Mouse (Mus musculus): ENCODE measurements at regions not wholly inside any gene's neighbourhood (a gene's known extent, or its start where the extent isn't known, plus 50 kb on each side); places are given as distances from the start of the nearest gene placed in this dataset.

DNA sequence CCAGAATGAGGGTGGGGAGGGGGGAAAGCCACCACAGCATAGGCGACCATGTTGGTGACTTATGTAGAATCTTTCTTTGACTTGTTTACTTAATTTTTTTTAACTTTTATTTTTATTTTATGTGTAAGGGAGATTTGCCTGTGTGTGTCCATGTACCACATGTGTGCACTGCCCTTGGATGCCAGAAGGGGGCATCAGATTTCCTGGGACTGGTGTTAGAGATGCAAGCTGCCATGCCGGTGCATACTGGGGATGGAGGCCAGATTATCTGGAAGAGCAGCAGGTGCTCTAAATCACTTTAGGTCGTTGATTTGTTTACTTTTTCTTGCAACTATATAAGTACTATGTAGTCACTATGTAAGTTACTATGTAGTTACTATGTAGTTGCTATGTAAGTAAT lies 114.2 kb upstream of the Tut7 start:
- H3K36me3 ChIP-seq (ENCODE audit: control insufficient read depth, insufficient read depth, low read length), result no peaks in the 10 kb centered on the region
- no peaks in the 10 kb centered on the region for H3K9me3 ChIP-seq (ENCODE audit: control insufficient read depth, low read length)
- no peak overlapping the region for H3K9ac ChIP-seq (ENCODE audit: low read depth, low read length)
- no peak overlapping the region for H3K4me3 ChIP-seq (ENCODE audit: low read length)
- H3K4me1 ChIP-seq (ENCODE audit: control insufficient read depth, insufficient read depth, low read length), result 0 out of 2 replicates have a peak, but pooled peaks cover 8% of the 10 kb centered on the region
- no peaks in the 10 kb centered on the region for H3K27me3 ChIP-seq (ENCODE audit: control insufficient read depth, insufficient read depth, low read length)
- ATAC-seq (ENCODE audit: low FRiP score, low TSS enrichment), result no peak
- WGBS, result 66% methylated on average over 3 of the region's 3 CpGs
- no peak overlapping the region for H3K27ac ChIP-seq (ENCODE audit: low read depth, low read length)
- H3K4me2 ChIP-seq (replicated peaks; ENCODE audit: low read depth, low read length), result no peak overlapping the region

DNA sequence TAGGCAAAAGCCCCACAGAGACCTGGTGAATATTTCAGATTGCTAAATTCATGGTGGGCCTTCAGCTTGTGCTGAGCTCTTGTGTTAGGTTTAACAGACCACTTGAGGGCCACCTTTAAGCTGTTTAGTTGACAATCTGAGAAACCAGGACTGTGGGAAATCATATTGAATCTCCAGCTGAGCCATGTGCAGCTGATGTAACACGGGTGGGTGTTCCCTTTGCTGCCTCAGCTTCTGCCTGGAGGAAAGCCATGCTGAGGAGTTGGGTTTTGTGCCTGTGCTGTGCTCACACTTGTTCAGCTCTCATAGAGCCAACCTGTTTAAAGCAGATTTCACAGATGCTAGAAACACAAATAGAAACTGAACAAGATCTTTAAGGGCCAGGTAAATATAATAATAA lies 111.6 kb upstream of the Tut7 start:
- WGBS, result 67% methylated on average over 1 of the region's 1 CpGs
- no peaks in the 10 kb centered on the region for H3K4me1 ChIP-seq (ENCODE audit: control insufficient read depth, insufficient read depth, low read length)
- no peak for ATAC-seq (ENCODE audit: low FRiP score, low TSS enrichment)
- H3K9me3 ChIP-seq (ENCODE audit: control insufficient read depth, low read length), result no peaks in the 10 kb centered on the region
- H3K27me3 ChIP-seq (ENCODE audit: control insufficient read depth, insufficient read depth, low read length), result no peaks in the 10 kb centered on the region
- no peak overlapping the region for H3K9ac ChIP-seq (ENCODE audit: low read depth, low read length)
- no peak overlapping the region for H3K4me2 ChIP-seq (replicated peaks; ENCODE audit: low read depth, low read length)
- no peak overlapping the region for H3K27ac ChIP-seq (ENCODE audit: low read depth, low read length)
- no peak overlapping the region for H3K4me3 ChIP-seq (ENCODE audit: low read length)
- no peaks in the 10 kb centered on the region for H3K36me3 ChIP-seq (ENCODE audit: control insufficient read depth, insufficient read depth, low read length)

DNA sequence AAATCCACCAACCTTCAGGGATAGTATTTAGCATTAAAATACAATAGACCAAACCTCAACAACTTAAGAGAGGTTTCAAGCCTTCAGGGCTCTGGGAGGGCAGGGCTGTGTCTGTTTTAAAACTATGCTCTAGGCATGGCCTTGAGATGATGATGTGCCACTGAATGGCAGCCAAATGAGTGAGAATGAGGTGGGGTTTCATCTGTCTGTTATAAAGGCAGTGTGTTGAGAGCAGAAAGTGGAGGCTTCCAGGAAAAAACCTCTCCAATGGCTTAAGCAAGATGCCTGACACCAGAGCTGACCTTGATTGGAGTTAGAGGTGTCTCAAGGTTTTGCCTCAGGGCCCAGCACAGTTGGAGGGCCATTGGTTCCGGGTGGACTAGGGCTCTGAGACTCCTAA lies 111.1 kb upstream of the Tut7 start:
- Histone ChIP-seq H3K36me3 (ENCODE audit: control insufficient read depth, insufficient read depth, low read length) (no peaks in the 10 kb centered on the region), H3K4me3 (ENCODE audit: low read length) (no peak overlapping the region), H3K4me2 (replicated peaks; ENCODE audit: low read depth, low read length) (no peak overlapping the region), H3K27me3 (ENCODE audit: control insufficient read depth, insufficient read depth, low read length) (no peaks in the 10 kb centered on the region), H3K4me1 (ENCODE audit: control insufficient read depth, insufficient read depth, low read length) (no peaks in the 10 kb centered on the region), H3K9ac (ENCODE audit: low read depth, low read length) (no peak overlapping the region), H3K27ac (ENCODE audit: low read depth, low read length) (no peak overlapping the region), H3K9me3 (ENCODE audit: control insufficient read depth, low read length) (no peaks in the 10 kb centered on the region)
- no peak for ATAC-seq (ENCODE audit: low FRiP score, low TSS enrichment)
- WGBS, result 70% methylated on average over 1 of the region's 1 CpGs

DNA sequence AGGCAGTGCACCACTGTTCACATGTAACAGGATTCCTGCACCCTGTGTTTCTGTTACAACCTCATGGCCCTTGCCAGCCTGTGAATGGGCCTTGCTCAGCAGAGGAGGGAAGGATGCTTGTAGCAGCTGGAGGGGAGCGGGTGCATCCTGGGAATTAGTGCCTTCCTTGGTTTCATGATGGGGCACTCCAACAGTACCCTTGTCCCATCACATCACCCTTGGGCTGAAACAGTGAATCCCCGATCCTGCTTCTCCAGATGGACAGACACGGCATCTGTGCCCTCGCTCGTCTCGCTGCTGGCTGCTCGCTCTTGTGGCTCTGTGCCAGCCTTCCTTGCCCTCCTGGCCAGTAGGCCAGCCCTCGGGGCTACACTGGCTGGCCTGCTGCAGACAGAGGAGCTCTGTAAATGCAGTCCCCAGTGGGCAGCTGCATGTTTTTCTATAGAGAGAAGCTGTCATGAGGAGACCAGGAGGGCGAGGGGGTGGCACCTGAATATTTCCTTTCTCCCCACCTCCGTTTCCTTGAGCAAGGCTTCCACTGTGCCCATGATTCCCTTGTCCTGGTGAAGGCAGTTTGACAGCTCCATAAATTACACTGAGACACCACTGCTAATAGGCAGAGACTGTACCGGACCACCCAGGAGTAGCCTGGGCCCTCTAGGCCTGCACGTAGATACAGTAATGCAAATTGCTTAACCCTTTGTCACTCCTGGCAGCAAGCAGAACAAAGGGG lies 104.6 kb upstream of the Tut7 start:
- H3K9me3 ChIP-seq (ENCODE audit: control insufficient read depth, low read length), result no peaks in the 10 kb centered on the region
- peaks cover 14% of the 10 kb centered on the region for H3K4me1 ChIP-seq (ENCODE audit: control insufficient read depth, insufficient read depth, low read length)
- no peaks in the 10 kb centered on the region for H3K36me3 ChIP-seq (ENCODE audit: control insufficient read depth, insufficient read depth, low read length)
- H3K9ac ChIP-seq (ENCODE audit: low read depth, low read length), result 0 out of 2 replicates have a peak overlapping the region, but pooled peaks have one; percentile 7
- H3K4me2 ChIP-seq (replicated peaks; ENCODE audit: low read depth, low read length), result no peak overlapping the region
- H3K27ac ChIP-seq (ENCODE audit: low read depth, low read length), result no peak overlapping the region
- peak; percentile 86 for ATAC-seq (ENCODE audit: low FRiP score, low TSS enrichment)
- 32% methylated on average over 12 of the region's 12 CpGs for WGBS
- H3K27me3 ChIP-seq (ENCODE audit: control insufficient read depth, insufficient read depth, low read length), result no peaks in the 10 kb centered on the region
- H3K4me3 ChIP-seq (ENCODE audit: low read length), result no peak overlapping the region

DNA sequence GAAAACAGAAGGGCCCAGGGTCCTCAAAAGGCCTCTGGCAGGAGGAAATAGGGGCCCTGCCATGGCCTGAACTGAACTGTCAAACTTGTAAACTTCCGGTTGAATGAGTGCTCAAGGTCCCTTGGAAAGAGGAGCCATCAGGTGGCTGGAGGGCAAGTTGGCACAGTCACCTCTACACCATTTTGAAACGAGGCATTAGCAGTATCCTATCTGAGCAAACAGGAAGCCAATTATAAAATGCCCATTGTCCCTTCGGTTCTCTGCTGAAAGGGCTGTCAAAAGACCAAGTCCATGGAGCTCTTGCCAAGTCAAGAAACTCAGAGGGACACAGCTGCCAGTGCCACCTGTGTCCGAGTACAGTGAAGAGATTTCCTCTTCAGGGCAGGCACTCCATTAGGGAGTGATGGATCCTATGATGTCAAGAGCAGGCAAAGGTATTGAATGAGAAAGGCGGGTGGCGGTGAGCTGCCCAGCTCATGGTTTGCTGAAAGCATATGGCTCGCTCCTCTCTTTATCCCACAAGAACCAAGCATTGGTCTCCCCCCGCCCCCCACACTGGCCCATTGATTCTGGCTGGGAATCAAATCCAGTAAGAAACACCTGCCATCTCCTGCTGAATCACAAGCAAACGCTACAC lies 103.0 kb upstream of the Tut7 start:
- Histone ChIP-seq H3K36me3 (ENCODE audit: control insufficient read depth, insufficient read depth, low read length) (no peaks in the 10 kb centered on the region), H3K4me3 (ENCODE audit: low read length) (no peak overlapping the region), H3K9ac (ENCODE audit: low read depth, low read length) (no peak overlapping the region), H3K27ac (ENCODE audit: low read depth, low read length) (no peak overlapping the region), H3K27me3 (ENCODE audit: control insufficient read depth, insufficient read depth, low read length) (no peaks in the 10 kb centered on the region), H3K4me2 (replicated peaks; ENCODE audit: low read depth, low read length) (no peak overlapping the region), H3K4me1 (ENCODE audit: control insufficient read depth, insufficient read depth, low read length) (peaks cover 14% of the 10 kb centered on the region), H3K9me3 (ENCODE audit: control insufficient read depth, low read length) (no peaks in the 10 kb centered on the region)
- ATAC-seq (ENCODE audit: low FRiP score, low TSS enrichment), result no peak
- WGBS, result 75% methylated on average over 9 of the region's 9 CpGs

DNA sequence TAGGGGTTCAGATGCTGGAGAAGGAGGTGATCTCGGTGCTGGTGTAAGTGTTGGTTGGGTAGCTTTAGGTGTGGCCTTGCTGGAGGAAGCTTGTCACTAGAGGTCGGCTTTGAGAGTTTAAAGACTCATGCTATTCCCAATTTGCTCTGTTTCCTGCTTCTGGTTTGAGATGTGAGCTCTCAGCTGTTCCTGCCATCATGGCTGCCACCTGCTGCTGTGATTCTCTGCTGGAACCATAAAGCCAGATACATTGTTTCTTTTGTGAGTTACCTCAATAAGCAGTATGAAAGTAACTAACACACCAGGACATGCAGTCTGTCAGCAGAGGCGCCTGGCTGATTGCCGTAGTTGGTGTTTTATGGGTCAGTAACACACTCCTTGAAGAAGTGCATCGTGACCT lies 94.2 kb upstream of the Tut7 start:
- Histone ChIP-seq H3K4me3 (ENCODE audit: low read length) (no peak overlapping the region), H3K4me1 (ENCODE audit: control insufficient read depth, insufficient read depth, low read length) (no peaks in the 10 kb centered on the region; the same call in 1 of the 2 replicates), H3K36me3 (ENCODE audit: control insufficient read depth, insufficient read depth, low read length) (no peaks in the 10 kb centered on the region), H3K9me3 (ENCODE audit: control insufficient read depth, low read length) (no peaks in the 10 kb centered on the region), H3K4me2 (replicated peaks; ENCODE audit: low read depth, low read length) (no peak overlapping the region), H3K27ac (ENCODE audit: low read depth, low read length) (peak overlapping the region; percentile 20; the same call in 1 of the 2 replicates), H3K9ac (ENCODE audit: low read depth, low read length) (no peak overlapping the region), H3K27me3 (ENCODE audit: control insufficient read depth, insufficient read depth, low read length) (no peaks in the 10 kb centered on the region)
- no peak for ATAC-seq (ENCODE audit: low FRiP score, low TSS enrichment)
- 61% methylated on average over 5 of the region's 5 CpGs for WGBS

DNA sequence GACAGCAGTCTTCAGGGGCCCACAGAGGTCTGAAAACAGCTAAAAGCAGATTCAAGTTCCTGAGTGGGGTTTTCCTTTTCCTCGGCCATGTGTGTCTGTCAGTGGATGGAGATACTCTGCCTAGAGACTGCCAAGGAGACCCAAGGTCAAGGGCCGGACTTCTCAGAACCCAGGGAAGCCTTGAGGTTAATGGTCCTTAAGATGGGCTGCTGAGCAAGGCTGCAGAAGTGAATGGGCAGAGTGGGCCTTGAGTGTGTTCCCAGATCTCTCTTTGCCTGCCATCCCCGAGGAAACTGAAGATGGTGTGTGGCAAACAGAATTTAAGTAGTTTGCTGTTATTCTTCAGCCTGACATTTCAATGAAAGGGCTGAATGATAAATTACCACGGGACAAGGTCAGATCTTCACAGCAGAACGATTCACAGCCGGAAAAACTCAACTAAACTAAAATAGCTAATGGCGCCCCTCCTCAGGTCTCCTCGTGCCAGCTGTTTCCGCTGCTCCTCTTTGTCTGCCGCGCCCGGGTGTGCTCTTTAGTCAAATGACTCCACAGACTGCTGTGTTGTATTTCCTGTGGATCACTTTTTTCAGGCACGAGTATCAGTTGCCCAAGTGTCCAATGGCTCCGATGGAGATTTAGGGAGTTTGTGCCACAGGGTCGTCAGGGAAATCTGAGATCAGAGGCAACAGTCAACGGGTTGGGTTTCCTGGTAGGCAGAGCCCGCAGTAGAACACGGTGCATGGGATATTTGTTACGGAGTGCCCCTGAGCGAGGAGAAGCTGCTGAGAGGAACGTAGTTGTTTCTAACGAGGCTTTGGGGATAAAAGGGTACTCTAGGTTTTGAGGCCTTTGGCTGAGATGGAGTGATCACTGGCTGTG lies 93.5 kb upstream of the Tut7 start:
- Histone ChIP-seq H3K4me3 (ENCODE audit: low read length) (no peak overlapping the region), H3K27ac (ENCODE audit: low read depth, low read length) (peak overlapping the region; percentile 66), H3K4me2 (replicated peaks; ENCODE audit: low read depth, low read length) (no peak overlapping the region), H3K9me3 (ENCODE audit: control insufficient read depth, low read length) (no peaks in the 10 kb centered on the region), H3K27me3 (ENCODE audit: control insufficient read depth, insufficient read depth, low read length) (no peaks in the 10 kb centered on the region), H3K36me3 (ENCODE audit: control insufficient read depth, insufficient read depth, low read length) (no peaks in the 10 kb centered on the region), H3K9ac (ENCODE audit: low read depth, low read length) (no peak overlapping the region), H3K4me1 (ENCODE audit: control insufficient read depth, insufficient read depth, low read length) (no peaks in the 10 kb centered on the region; the same call in 1 of the 2 replicates)
- 17% methylated on average over 22 of the region's 22 CpGs for WGBS
- ATAC-seq (ENCODE audit: low FRiP score, low TSS enrichment), result peak; percentile 90

DNA sequence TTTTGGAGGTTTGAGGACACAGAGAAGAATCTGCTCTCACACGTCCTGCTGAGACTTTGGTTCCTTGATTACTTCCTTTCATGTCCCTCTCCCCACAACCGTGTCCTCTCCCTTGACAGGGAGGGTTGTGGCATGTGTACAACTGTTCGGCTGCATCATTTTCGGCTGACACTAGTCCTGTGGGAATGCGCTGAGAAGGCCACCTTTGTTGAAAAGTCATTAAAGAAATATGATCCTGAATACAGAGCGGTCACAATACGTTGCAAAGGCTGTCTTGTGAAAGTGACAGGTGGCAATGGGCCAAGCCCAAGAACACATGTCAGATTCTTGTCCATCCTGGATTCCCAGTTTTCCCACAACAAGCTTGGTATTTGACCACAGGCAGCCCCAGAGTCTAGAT lies 92.8 kb upstream of the Tut7 start:
- H3K36me3 ChIP-seq (ENCODE audit: control insufficient read depth, insufficient read depth, low read length), result no peaks in the 10 kb centered on the region
- H3K27me3 ChIP-seq (ENCODE audit: control insufficient read depth, insufficient read depth, low read length), result no peaks in the 10 kb centered on the region
- H3K4me1 ChIP-seq (ENCODE audit: control insufficient read depth, insufficient read depth, low read length), result no peaks in the 10 kb centered on the region; the same call in 1 of the 2 replicates
- H3K4me3 ChIP-seq (ENCODE audit: low read length), result no peak overlapping the region
- no peak overlapping the region for H3K4me2 ChIP-seq (replicated peaks; ENCODE audit: low read depth, low read length)
- WGBS, result 45% methylated on average over 7 of the region's 7 CpGs
- peak overlapping the region; percentile 66 for H3K27ac ChIP-seq (ENCODE audit: low read depth, low read length)
- no peak overlapping the region for H3K9ac ChIP-seq (ENCODE audit: low read depth, low read length)
- no peaks in the 10 kb centered on the region for H3K9me3 ChIP-seq (ENCODE audit: control insufficient read depth, low read length)
- no peak for ATAC-seq (ENCODE audit: low FRiP score, low TSS enrichment)

Data from kidney, embryonic 14.5 days (tissue).